Mouse (Mus musculus) ovary, postnatal 10 days (tissue): ENCODE measurements around the gene Vmn2r59.
"Not testable (repeated sequence)": the region's sequence is repeated elsewhere in the genome, so short reads cannot be mapped to it uniquely, and the experiment has no call there.

ENCODE experiments used
- DNase-seq: peaks from one replicate; pipeline ENCODE4 v3.0.0; 2022; ENCODE audit warnings: low spot score

The Vmn2r59 gene

GRCm38 (mm10) chr7:42058923-42059322 lies at the start of gene Vmn2r59:
Gene Vmn2r59 (minus strand): TSS chr7:42059023.
- no peak for DNase-seq

DNA sequence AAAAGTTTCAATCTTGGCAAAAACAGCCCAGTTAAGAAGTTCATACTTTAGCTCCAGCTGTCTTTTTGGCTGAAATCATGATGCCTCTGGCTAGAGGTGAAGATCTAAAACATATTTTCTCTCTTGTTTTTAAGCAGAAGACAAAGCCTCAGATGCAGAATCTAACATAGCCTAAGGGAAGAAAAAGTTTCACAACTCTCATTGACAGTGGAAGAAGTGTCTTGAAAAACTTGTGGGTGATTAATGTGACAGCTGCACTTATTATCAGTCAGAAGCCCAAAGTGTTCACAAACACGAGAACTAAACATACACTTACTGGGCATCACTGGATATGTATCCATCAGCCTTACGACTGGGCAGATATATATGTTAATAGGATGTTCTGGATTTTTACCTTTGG lies 48.6 kb upstream of the Vmn2r59 start, which contains the start of gene Vmn2r60:
TSS of gene Vmn2r60 (plus strand) at position 301 of the 400 bp plus-strand sequence.
- DNase-seq: no peak

DNA sequence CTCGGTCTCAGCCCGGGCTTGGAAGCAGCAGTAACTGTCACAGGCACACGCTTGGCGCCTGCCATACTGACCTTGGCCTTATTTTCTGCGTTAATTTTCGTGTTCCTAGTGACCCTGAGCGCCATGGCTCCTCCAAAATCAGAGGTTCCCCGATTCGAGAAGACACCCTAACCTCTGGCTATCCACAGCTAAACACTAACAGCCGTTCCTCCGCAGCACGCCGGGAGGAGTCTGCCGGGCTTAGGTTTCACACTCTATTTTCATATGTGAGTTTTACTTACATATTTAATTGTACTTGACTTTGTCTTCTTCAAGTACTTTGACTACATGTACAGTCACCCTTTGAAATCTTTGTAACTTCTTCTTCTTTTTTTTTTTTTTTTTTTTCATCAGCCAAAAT lies 48.2 kb upstream of the Vmn2r59 start:
- DNase-seq: not testable (repeated sequence)
